Mouse (Mus musculus) B cell, adult 2 months (primary cell): ENCODE results near the gene Scg5.

Experiments used
- DNase-seq, 2 experiments: peaks; one replicate each; pipeline ENCODE4 v3.0.0; 2022

Gene Scg5

DNA sequence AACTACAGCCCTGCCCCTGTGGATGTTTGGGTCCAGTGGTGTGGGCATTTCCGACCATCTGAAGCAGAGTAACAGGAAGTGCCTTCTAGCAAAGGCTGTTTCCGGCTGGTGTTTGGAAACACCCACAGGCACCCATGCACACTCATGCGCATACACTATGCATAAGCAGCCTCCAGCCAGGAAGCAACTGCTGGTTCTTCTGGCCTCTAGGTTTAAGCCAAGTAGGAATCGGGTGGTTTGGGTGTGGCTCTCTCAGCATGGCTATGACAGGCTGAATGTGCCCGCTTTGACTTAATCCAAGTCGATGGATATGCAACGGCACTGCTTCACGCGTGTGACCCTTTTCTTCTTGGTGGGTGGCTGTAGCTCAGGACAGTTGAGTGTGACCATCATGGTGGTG, 79.6 kb downstream of the Scg5 start:
- DNase-seq: no peak

DNA sequence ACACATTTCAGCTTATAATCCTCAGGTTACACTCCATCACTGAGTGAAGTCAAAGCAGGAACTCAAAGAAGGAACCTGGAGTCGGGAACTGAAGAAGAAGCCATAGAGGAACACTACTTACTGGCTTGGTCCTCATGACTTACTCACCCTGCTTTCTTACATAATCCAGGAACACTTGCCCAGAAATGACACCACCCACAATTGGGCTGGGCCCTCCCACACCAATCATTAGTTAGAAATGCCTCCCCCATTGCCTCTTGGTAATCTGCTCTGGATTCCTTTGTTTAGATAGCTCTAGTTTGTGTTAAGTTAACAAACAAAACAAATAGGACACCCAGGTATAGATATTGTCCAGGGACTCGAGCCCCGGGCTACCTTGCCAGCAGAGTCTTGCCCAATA, 100.3 kb downstream of the Scg5 start:
- no peak for DNase-seq
